Mouse (Mus musculus) myocyte (in vitro differentiated cells): ENCODE data around the gene Cnot6. TPM values are rescaled to one million over a fixed set of nuclear protein-coding genes. Genes with fewer than 3 reads are reported as not detected.

Experiments used
- H3K27me3 ChIP-seq: one replicate; pipeline ENCODE4 v1.6.1; 2011; ENCODE audit not compliant: control insufficient read depth, insufficient read depth, insufficient read length
- H3K36me3 ChIP-seq: one replicate; pipeline ENCODE4 v1.6.1; 2011; ENCODE audit not compliant: control insufficient read depth, insufficient read depth
- H3K4me2 ChIP-seq: one replicate; pipeline ENCODE4 v1.6.1; 2011; ENCODE audit warnings: low read depth, control low read depth
- H3K4me3 ChIP-seq: one replicate; pipeline ENCODE4 v1.5.1; 2011; ENCODE audit warnings: mild to moderate bottlenecking, control low read depth, moderate library complexity
- H3K79me2 ChIP-seq: one replicate; pipeline ENCODE4 v1.6.1; 2011; ENCODE audit not compliant: control insufficient read depth, insufficient read depth
- H3ac ChIP-seq: one replicate; pipeline ENCODE4 v1.6.1; 2011; ENCODE audit not compliant: control insufficient read depth, insufficient read length
- CEBPB ChIP-seq: IDR thresholded peaks from 2 replicates; pipeline ENCODE4 v1.6.1; 2011; ENCODE audit warnings: mild to moderate bottlenecking, moderate library complexity; ENCODE audit not compliant: poor library complexity, insufficient read depth, severe bottlenecking
- E2F4 ChIP-seq: IDR thresholded peaks from one replicate; pipeline ENCODE4 v1.6.1; 2011; ENCODE audit warnings: mild to moderate bottlenecking, control low read depth, moderate library complexity; ENCODE audit not compliant: insufficient read depth
- MAX ChIP-seq: IDR thresholded peaks from one replicate; pipeline ENCODE4 v1.6.1; 2011; ENCODE audit warnings: low read depth, mild to moderate bottlenecking, control low read depth
- MYOD1 ChIP-seq, 3 experiments: IDR thresholded peaks; one replicate each; pipeline ENCODE4 v1.6.1; 2011; ENCODE audit warnings: control low read depth in 2 of 3, low read depth in 2 of 3, mild to moderate bottlenecking in 2 of 3, moderate library complexity in 1 of 3; ENCODE audit not compliant: insufficient read length in 2 of 3, control insufficient read depth in 1 of 3
- MYOG ChIP-seq, 3 experiments: IDR thresholded peaks; one replicate each; pipeline ENCODE4 v1.6.1; 2011; ENCODE audit warnings: control low read depth in 2 of 3, low read depth in 2 of 3, mild to moderate bottlenecking in 2 of 3; ENCODE audit not compliant: insufficient read length in 2 of 3, control insufficient read depth in 1 of 3, insufficient read depth in 1 of 3
- POLR2A ChIP-seq: IDR thresholded peaks from one replicate; pipeline ENCODE4 v1.6.1; 2011; ENCODE audit warnings: low read depth, mild to moderate bottlenecking, control low read depth, moderate library complexity; ENCODE audit not compliant: insufficient read length
- POLR2AphosphoS2 ChIP-seq: IDR thresholded peaks from one replicate; pipeline ENCODE4 v1.6.1; 2011; ENCODE audit warnings: low read depth, control low read depth; ENCODE audit not compliant: insufficient read length
- REST ChIP-seq: IDR thresholded peaks from one replicate; pipeline ENCODE4 v1.6.1; 2011; ENCODE audit warnings: mild to moderate bottlenecking, control low read depth, moderate library complexity; ENCODE audit not compliant: insufficient read depth, insufficient read length
- SRF ChIP-seq: IDR thresholded peaks from one replicate; pipeline ENCODE4 v1.6.1; 2011; ENCODE audit warnings: low read depth; ENCODE audit not compliant: control insufficient read depth, insufficient read length
- TCF12 ChIP-seq: IDR thresholded peaks from one replicate; pipeline ENCODE4 v1.6.1; 2011; ENCODE audit warnings: mild to moderate bottlenecking, control low read depth; ENCODE audit not compliant: poor library complexity, insufficient read depth, severe bottlenecking
- TCF3 ChIP-seq: IDR thresholded peaks from one replicate; pipeline ENCODE4 v1.6.1; 2011; ENCODE audit warnings: low read depth, control low read depth; ENCODE audit not compliant: insufficient read length
- USF1 ChIP-seq: IDR thresholded peaks from one replicate; pipeline ENCODE4 v1.6.1; 2011; ENCODE audit warnings: low read depth, mild to moderate bottlenecking, control low read depth, moderate library complexity
- polyA plus RNA-seq: library from polyadenylated mRNA; unstranded; fragments of >200 nt; fragmentation: generic; extraction: Trizol; gene quantifications from one replicate; pipeline ENCODE4 v1.2.1, GENCODE M21; 2012; ENCODE audit warnings: missing spikeins

The Cnot6 gene
- polyA plus RNA-seq, 1 experiment: 12.1 TPM

GRCm38 (mm10) chr11:49737625-49738024 lies 25.1 kb upstream of the Cnot6 start:
- Histone ChIP-seq H3K4me3 (no peak overlapping the region), H3K36me3 (no peaks in the 10 kb centered on the region), H3K4me2 (no peak overlapping the region), H3K27me3 (no peaks in the 10 kb centered on the region), H3ac (no peak overlapping the region), H3K79me2 (no peaks in the 10 kb centered on the region)
- TF ChIP-seq POLR2AphosphoS2 (no peak), USF1 (no peak)

- Histone ChIP-seq H3K79me2 (no peaks in the 10 kb centered on the region), H3K27me3 (no peaks in the 10 kb centered on the region), H3K36me3 (no peaks in the 10 kb centered on the region), H3K4me2 (no peak overlapping the region), H3K4me3 (no peak overlapping the region), H3ac (no peak overlapping the region)
- TF ChIP-seq E2F4 (no peak), TCF3 (no peak), REST (no peak), CEBPB (no peak), POLR2A (no peak)
These were observed 22.2 kb upstream of the Cnot6 start for GRCm38 (mm10) chr11:49734771-49735170.

- Histone ChIP-seq H3K79me2 (no peaks in the 10 kb centered on the region), H3ac (no peak overlapping the region), H3K27me3 (no peaks in the 10 kb centered on the region), H3K4me3 (no peak overlapping the region), H3K4me2 (no peak overlapping the region), H3K36me3 (no peaks in the 10 kb centered on the region)
- TF ChIP-seq E2F4: no peak
- no peak for TF ChIP-seq MYOD1 (IDR thresholded peaks at IDR 0.05; ENCODE audit: control insufficient read depth in 1 of 3, insufficient read length in 2 of 3, low read depth in 2 of 3)
- no peak for TF ChIP-seq USF1
- TF ChIP-seq TCF12: no peak
- TF ChIP-seq SRF: no peak
- TF ChIP-seq POLR2A: no peak
- no peak for TF ChIP-seq MAX
- no peak for TF ChIP-seq REST
- TF ChIP-seq MYOG (IDR thresholded peaks at IDR 0.05; ENCODE audit: control insufficient read depth in 1 of 3, insufficient read depth in 1 of 3, insufficient read length in 2 of 3, low read depth in 2 of 3): no peak
- no peak for TF ChIP-seq CEBPB
- no peak for TF ChIP-seq POLR2AphosphoS2
- no peak for TF ChIP-seq TCF3
These were observed 17.9 kb upstream of the Cnot6 start for GRCm38 (mm10) chr11:49730275-49730948.

GRCm38 (mm10) chr11:49727877-49728276 lies 15.4 kb upstream of the Cnot6 start:
- Histone ChIP-seq H3K79me2 (no peaks in the 10 kb centered on the region), H3ac (no peak overlapping the region), H3K36me3 (no peaks in the 10 kb centered on the region), H3K4me2 (no peak overlapping the region), H3K4me3 (no peak overlapping the region), H3K27me3 (no peaks in the 10 kb centered on the region)
- TF ChIP-seq USF1 (no peak), CEBPB (no peak), MYOG (IDR thresholded peaks at IDR 0.05; ENCODE audit: control insufficient read depth in 1 of 3, insufficient read depth in 1 of 3, insufficient read length in 2 of 3, low read depth in 2 of 3) (no peak), POLR2A (no peak), E2F4 (no peak), SRF (no peak), MAX (no peak), MYOD1 (IDR thresholded peaks at IDR 0.05; ENCODE audit: control insufficient read depth in 1 of 3, insufficient read length in 2 of 3, low read depth in 2 of 3) (no peak)

- TF ChIP-seq MAX (no peak), TCF3 (no peak), MYOG (IDR thresholded peaks at IDR 0.05; ENCODE audit: control insufficient read depth in 1 of 3, insufficient read depth in 1 of 3, insufficient read length in 2 of 3, low read depth in 2 of 3) (no peak), CEBPB (no peak), E2F4 (no peak), MYOD1 (IDR thresholded peaks at IDR 0.05; ENCODE audit: control insufficient read depth in 1 of 3, insufficient read length in 2 of 3, low read depth in 2 of 3) (no peak), POLR2AphosphoS2 (no peak), REST (no peak), USF1 (no peak), POLR2A (no peak)
- Histone ChIP-seq H3K4me3 (no peak overlapping the region), H3K4me2 (no peak overlapping the region), H3K36me3 (no peaks in the 10 kb centered on the region), H3K27me3 (no peaks in the 10 kb centered on the region), H3K79me2 (no peaks in the 10 kb centered on the region), H3ac (no peak overlapping the region)
These were observed 14.3 kb upstream of the Cnot6 start for GRCm38 (mm10) chr11:49726800-49727199.

- Histone ChIP-seq H3ac (no peak overlapping the region), H3K27me3 (no peaks in the 10 kb centered on the region), H3K4me3 (no peak overlapping the region), H3K36me3 (no peaks in the 10 kb centered on the region), H3K79me2 (no peaks in the 10 kb centered on the region), H3K4me2 (no peak overlapping the region)
- TF ChIP-seq TCF12: no peak
- TF ChIP-seq POLR2AphosphoS2: no peak
- no peak for TF ChIP-seq MYOD1 (IDR thresholded peaks at IDR 0.05; ENCODE audit: control insufficient read depth in 1 of 3, insufficient read length in 2 of 3, low read depth in 2 of 3)
- no peak for TF ChIP-seq E2F4
- TF ChIP-seq MYOG (IDR thresholded peaks at IDR 0.05; ENCODE audit: control insufficient read depth in 1 of 3, insufficient read depth in 1 of 3, insufficient read length in 2 of 3, low read depth in 2 of 3): no peak
- no peak for TF ChIP-seq POLR2A
- TF ChIP-seq REST: no peak
- TF ChIP-seq TCF3: no peak
- no peak for TF ChIP-seq SRF
- no peak for TF ChIP-seq CEBPB
- TF ChIP-seq USF1: no peak
- TF ChIP-seq MAX: no peak
These were observed 12.2 kb upstream of the Cnot6 start for GRCm38 (mm10) chr11:49724676-49725075.
